Mouse (Mus musculus) retina, postnatal 1 day (tissue): ENCODE measurements at regions not wholly inside any gene's neighbourhood (a gene's known extent, or its start where the extent isn't known, plus 50 kb on each side); places are given as distances from the start of the nearest gene placed in this dataset.

Source experiments
- DNase-seq: peaks from one replicate; pipeline ENCODE4 v3.0.0-alpha.2; 2012

DNA sequence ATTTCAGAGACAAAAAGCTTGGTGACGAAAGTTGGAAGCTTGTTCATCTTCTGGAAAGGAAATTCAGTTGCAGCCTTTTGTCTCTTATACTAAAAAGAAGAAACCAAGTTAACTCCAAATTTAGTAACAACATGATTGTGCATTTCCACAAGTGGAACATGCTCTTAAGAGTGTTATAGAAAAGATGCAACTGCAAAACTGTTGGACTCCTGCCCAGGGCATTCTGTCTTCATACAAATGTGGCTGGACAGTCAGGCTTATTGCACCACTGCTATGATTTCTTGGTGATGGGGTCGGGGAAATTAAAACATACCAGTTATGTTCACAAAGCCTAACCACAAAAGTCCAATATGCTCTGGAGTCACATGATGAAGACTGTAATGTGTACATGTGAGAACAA, 194.8 kb downstream of the Gm5447 start:
- no peak for DNase-seq

DNA sequence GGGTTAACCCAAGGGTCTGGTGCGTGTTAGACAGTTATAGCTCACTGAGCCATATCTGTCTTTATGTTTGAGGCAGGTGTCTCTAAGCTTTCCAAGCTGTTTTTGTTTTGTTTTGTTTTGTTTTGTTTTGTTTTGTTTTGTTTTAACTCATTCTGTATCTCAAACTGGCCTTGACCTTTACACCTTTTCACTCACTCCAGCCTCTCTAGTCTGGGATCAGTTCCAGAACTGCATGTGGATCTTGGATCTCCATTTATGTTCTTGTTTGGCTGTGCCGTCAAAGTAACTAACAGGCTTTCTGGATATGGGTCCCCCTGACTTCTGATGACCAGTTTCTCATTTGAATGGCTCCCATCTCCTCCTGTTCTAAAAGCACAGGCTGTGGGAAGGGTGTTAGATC, 197.7 kb downstream of the Gm5447 start:
- DNase-seq = no peak

DNA sequence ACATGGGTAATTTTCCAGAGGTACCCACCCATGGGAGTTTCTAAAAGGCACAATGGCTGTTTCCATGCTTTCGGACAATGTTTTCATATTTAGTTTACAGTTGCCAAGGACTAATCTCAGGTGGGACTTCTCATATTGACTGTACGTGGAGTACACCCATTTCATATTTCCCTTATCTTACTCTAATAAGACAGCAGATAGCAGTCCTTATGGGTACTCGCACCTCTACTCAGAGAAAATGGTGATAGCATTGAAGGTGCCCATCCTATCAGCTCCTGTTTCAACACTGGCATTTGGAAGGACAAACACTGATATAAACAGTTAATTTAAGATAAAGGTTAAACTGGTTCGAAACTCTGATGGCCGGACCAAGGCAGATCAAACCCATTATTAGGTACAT, 198.6 kb downstream of the Gm5447 start:
- DNase-seq = no peak

DNA sequence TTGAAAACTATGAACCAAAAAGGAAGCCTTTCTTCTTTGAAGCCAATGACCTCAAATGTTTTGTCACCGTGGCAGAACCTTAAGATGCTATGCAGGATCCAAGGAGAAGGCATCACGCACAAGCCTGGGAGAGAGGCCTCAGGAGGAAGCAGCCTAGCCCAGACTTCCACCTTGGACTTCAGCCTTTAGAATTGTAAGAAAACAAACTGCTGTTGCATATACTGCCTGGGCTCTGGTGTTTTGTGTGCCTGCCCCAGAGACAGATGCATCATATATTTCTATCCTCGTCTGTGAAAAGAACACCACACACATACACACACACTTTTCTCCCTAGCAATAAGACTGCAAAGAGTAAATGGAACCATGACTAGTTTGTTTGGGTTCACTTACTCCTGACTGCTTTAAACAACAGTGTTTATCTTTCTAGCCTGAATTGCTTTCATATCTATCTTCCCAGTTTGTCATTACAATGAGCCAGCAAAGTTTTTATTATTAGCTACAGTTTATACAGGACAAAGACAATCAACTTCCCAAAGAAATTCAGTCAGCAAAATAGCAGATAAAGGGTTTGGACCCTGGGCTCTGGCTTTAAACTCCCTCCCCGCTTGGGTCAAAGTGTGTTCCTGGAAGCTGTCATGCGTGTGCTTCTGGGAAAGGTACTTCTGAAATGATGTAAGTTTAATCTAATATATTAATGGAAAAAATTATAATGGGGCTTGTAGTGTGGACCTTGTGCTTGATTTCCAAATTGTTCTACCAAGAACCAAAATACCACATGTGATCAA, 204.2 kb downstream of the Gm5447 start:
- no peak for DNase-seq

DNA sequence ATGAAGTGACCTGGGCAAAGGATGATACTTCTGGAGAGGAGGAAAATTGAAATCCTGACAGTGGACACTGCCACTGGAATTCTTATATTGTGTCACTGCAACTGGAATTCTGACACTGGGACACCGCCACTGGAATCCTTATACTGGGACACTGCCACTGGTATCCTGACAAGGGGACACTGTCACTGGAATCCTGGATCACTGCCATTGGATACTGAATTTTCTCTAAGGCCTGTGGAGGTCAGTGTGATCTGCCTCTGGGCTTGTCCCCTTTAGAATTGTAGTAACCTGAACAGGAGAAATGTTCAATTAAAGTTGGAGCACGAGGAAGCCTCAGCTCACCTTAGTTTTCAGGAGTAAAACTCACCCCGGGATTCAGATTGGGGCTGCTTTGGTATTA, 205.0 kb downstream of the Gm5447 start:
- DNase-seq = no peak

DNA sequence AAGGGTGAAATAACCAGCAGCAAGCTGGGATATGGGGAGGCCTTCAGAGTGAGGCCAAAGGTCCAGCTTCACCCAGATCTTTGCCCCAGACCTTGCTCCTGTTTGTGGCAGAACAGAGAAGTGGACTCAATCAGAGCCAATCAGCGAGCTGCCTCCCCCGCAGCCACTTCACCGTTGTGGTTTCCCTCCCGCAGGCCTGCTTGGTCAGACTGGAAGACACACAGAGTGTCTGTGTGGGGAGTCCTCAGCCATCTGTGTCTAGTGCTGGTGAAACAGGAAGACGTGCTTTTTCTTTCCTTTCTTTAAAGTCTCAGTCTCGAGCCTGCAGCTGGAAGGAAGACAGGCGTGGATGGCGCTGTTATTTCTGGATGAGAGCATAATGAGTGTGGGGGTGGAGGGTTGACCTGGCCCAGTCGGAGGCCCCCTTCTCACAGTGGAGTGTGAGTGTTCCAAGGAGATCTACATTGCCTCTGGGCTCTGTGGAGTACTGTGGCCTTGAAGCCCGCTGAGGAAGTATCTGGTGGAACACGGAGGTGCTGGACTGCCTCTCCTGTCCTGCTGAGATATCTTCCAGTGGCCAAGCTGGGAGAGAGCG, 205.5 kb downstream of the Gm5447 start:
- peak; percentile 32 for DNase-seq

DNA sequence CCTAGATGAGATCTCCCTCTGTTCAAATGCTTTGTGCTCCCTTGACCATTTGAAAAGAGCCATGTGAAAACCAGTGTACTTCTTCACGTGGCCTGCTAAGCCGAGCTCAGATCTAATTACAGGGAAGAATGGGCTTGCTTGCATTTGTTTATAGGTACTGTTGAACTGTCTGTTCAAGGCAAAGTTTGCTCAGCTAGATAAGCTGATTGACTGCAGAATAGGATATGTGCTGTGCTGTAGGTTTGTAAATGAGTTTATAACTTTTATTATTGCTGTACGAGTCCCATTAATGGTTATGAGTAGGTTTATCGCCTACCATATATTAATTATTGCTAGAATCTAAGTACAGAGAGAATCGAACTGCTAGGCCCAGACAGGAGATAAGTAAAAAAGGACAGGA, 207.5 kb downstream of the Gm5447 start:
- no peak for DNase-seq

DNA sequence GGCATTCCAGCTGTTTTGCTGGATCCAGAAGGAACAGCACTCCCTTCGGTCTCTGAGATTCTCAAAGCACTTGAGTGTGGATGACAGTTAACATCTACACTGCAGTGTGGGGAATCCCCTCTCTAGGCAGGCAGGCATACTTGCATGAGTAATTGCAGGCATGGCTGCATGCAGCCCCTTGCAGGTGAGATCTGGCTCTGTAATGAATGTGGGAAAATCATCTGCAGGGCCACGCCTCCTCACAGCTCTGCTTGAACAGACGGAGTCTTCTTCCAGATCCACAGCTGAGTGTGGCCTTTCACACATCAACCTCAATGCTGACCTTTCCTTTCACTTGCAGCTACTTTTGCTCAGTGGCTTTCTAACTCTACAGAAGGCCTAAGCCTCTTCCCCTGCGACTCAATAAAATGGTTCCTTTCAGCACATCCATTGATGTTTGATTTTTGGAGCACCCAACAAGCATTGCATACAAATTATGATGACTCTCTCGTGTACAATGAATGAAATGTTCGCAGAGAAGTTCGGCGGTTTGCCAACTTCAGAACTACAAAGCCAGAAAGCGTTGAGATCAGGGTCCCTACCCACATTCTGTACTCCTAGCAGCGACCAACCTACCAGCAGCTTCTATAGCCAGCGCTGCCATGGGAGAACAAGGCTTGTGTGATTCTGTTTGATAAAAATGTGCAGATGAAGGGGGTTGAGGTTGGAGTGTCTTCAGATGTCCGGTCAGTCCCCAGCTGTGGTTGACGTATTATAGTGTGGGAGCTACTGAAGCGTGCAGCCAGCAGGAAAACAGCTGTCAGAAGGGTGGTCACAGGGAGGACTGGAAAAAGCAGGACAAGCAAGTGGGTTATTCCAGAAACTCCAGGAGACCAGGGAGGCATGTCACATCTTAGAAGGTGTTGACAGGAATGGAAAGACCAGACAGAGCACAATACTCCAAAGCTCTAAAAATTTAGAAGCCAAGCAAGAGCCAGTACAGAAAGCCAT, 211.1 kb downstream of the Gm5447 start:
- DNase-seq = no peak

DNA sequence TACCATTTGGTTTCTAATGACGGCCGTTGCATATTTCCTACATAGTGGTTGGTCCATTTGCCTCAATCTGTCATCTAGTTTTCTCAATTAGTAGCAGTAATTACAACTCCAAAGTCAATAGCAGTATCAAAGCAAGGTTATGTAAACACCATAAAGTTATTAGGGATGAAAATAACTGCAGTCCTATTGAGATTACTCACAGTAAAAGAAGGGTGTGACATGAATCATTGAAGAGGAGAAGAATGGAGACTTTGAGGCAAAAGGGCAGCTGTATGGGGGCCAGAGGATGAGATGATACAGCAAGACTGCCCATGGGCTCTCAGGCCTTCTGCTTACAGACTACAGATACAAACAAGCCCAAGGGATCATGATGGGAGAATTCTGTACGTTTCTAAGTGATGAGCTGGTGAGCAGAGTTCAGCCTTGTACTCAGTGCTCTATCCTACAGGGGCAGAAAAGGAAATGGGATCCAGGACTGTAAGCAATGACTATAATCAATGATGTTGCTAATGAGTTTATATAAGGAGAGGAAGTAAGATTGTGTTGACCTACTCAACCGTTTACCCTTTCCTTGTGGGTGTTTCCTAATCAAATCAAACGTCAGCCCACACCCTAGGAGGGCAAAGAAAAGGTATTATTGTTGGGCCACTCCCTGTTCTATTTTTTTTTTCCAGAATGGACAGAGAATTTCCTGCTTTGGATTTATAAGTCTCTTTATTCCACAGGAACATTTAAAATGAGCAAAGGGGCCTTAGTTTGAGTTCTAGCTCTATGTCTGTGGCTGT, 213.0 kb downstream of the Gm5447 start:
- DNase-seq = no peak

DNA sequence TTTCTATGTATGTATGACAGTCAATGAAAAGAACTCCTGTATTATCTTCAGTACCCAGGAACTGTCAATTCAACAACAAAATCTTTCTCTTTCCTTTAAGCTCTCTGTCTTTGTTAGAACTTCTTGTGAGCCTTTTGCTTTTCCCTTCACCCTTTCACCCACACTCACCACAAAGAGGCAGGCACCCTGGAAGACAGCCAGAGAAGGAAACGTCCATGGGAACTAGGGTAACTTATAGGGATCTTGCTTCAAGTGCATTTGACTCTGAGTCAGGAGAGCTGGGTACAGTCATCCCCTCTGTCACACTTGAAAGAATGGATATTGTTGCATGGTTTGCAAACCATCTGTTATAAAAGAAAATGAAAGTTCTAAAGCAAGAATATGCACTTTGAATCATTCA, 215.1 kb downstream of the Gm5447 start:
- no peak for DNase-seq

DNA sequence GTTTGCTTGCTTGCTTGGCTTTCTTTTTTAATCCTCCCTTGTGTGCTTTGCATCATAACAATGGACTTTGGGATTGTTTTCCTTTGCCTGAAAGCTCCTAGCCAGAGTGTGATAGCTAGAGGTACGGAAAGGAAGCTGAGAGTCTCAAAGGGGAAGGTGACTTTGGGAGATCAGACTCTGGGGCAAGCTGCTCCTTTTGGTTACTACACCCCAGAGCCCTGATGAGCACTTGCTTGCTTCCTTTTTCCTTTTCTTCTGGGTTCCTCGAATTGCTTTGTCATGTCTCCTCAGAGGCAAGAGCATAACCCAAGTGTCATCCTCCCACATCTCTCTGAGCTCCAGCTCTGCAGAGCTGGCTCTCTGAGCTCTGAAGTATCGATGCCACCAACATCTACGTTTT, 216.0 kb downstream of the Gm5447 start:
- DNase-seq = no peak

DNA sequence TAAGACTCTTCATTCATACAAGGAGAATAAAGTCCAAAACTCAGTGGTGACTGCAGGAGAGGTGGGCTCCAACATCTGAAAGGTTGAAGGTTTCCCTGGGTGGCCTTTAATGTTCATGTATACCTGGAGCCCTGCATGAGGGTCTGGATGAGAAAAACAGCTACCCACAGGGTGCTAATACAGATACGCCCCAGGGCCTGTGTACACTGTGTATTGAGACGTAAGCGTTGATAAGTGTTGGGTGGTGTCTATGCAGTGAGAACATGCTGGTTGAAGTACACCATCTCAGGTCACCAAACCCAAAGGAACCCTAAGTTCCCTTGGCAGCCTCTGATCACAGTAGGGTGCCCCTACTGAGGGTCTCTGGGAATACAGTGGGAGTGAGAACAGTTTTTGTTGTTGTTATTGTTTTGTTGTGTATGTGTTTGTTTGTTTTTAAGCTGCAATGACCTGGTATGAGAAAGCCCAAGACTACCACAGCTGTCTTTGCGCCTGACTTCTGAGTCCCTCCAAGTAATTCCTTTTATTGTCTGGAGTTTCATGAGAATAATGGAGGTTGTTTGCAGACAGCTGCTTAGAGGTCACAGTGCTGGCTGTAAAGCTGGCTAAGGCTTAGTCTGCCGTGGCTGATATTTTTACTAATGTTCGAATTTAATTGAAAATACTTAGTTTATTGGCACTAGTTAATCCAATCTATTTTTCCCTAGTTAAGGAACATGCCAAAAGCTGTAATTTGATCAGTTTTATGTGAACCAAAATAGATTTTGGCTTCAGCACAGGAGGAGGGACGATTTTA, 217.5 kb downstream of the Gm5447 start:
- no peak for DNase-seq

DNA sequence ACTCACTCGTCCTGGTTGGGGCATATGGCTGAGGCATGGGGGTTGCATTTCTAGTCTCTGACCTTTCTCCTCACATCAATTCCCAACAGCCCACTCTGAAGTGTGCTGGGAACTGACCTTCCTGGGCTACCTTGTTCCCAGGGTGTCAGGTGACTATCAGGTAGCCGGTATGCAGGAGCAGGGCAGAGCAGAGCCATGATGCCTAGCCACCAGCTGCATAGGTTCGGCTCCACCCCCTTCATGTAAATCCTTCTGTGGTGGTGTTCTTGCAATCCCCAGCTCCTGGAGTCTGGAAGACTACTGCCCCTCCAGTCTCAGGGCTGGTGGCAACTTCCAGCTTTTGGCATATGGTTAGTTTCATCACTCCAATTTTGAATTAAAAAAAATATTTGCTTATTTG, 221.0 kb downstream of the Gm5447 start:
- DNase-seq = no peak

DNA sequence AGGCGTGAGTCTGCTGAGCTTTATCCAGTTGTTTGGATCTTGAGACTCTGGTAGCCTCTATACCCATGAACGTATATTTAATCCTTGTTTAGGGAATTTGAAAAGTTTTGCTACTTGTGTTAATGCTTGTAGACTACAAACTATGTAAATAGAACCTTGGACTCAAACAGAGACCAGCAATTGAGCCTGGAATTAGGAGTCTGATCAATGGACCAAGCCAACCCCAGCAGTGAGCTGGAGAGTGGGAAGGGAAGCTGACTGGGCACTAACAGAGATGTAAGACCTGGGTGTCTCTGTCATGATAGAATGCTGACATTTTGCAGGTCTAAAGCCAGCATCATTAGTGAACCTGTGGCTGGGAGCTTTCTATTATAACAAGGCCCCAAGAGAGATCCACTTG, 222.5 kb downstream of the Gm5447 start:
- no peak for DNase-seq

DNA sequence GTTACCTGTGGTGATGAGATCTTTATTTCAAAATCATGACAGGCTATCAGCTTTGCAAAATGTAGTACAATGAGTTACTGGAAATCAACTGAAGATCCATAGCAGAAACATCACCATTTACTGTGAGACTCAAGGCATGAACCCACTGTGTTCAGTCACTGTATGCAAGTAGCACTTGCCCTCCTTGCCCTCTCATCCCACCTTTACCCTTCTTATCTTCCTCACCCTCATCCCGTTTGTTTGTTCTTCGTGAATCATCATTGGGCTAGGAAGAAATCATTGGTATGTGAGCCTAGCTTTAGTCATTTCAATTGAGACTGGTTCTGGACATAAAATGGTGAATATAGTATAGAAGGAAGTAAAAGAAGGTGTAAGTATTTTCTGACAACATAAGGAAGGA, 223.6 kb downstream of the Gm5447 start:
- DNase-seq = no peak

DNA sequence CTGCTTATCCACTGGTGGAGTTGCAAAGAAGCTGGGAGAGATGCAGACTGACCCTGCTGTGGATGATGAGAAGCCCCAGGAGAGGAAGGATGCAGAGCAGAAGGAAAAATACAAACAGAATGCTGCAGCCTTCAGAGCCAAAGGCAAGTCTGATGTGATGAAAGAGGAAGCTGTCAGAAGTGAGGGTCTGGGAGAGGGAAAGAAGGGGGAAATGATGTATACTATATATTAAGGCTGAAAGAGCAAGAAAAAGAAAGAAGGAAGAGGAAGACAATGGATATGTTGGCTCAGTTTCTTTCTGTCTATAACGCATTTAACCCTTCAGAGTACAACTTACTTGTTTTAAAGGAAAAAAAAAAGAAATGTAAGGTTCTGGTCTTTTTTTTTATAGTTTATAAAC, 225.4 kb downstream of the Gm5447 start:
- DNase-seq = no peak

DNA sequence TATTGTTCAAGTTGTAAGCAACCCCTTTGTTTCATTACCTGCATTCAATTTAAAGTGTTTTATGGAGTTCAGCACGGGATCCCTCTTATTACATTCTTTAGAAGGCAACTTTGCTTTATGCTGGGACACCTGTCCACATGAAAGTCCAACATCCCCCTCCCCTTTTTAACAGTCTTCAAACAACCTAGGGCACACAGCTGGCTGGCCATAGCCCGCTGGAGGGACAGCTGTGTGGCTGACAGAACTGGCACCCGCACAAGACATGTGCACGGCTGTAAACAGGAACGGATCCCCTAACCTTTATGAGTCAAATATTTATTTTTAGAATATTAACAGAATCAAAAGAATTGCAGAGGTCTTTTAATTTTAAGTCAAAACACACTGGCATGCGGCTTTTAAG, 230.1 kb downstream of the Gm5447 start:
- DNase-seq = no peak

DNA sequence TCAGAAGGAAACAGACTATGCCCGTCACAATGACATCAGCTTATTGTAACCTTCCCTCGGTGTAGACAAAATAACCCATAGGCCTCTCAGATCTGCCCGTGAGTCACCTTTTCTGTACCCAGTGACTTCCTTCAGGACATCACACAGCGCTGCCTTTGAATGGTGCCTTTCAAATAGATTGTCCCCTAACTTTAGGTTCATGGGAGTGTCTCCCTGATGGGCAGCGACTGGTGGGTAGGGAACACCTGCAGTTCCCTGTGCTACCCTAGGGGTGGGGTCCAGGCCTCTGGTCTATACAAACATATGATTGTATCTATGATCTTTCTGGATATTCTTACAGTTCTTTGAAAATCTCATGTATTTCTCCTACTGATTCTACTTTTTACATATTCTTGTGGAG, 232.4 kb downstream of the Gm5447 start:
- no peak for DNase-seq

DNA sequence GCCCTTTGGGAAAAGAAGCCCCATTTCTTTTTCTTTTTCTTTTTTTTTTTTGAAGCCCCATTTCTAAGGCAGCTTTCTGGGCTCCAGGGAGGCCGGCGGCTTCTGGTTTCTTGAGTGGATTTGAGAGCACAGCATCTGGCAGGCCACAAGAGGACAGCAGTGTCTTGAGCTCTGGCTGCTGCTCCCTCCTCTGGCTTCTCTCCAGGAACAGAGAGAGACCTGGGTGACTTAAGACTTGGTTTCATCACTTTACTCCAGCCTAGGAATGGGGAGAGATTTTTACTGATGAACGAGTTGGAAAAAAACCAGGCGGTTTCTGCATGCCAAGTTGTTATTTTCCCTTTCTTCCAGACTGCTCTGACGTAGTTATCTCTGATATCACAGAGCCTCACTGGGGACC, 233.7 kb downstream of the Gm5447 start:
- DNase-seq = peak; percentile 29

DNA sequence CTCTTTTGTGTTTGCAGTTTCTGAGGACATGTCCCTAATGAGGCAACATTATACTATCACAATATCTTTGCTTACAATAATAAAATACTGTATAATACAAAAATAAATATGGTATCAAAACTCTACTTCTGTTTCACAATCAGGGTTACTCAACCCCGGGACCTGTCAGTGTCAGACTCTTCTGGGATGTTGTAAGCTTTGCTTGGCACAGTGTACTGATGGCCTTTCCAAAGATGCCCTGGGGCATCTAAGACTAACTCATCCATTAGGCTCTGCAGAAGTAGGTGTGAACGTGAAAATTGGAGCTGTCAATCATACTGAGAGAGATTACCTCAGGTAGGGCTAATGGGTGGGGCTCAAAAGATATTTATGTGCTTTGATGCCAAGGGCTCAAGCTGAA, 249.0 kb downstream of the Gm5447 start:
- DNase-seq = no peak

DNA sequence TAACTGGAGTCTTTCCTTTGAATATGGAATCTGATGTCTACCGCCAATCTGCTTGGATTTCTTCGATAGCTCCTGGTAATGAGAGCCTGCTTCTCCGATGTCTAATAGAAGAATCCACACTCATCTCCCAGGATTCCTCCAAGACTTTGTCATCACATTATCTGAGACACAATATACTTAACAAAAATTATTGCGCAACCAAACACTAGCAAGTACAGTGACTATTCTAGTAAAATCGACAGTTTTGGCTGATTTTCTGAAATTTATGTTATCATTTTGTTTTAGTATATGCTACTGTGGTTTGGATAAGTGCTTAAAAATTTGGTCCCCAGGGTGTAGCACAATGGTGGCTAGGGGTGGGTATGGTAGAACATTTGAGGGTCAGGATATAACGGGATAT, 266.5 kb downstream of the Gm5447 start:
- DNase-seq = no peak

DNA sequence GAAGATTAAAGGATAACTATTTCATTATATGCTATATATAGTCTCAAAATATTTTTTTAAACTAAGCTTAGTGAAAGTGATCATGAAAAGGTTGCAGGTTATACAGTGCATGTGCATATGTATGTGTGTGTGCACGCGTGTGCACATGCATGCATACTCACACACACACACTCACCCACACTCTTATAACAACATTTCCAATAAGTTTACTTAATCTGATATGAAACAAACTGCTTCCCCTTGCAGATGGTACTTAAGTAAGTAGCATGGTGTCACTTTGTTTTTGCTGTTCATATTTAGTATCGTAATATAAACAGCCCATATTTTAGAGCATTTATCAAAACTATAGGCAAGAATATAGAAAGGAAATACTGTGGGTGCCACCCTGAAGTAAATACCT, 275.0 kb downstream of the Gm5447 start:
- DNase-seq = no peak
